Comparison of ENCODE assay signal across 18 mouse cellular contexts in genomic region chr4:45457543-45457942, GRCm38 (mm10).
"Had no signal": no experiment of that assay in that cellular context is flagged by ENCODE, and none has a peak within 500 bp of the region (broad histone marks: within the 10 kb centered on the region; RNA-seq: fewer than 3 reads in every experiment).

No protein-coding gene starts in this region.

- H3K9ac ChIP-seq: limb, embryonic 13.5 days; liver, embryonic 13.5 days; lung, embryonic 14.5 days; midbrain, embryonic 12.5 days; midbrain, embryonic 15.5 days; neural tube, embryonic 13.5 days had no signal

- H3K4me3 ChIP-seq: layer of hippocampus, adult 2 months; limb, embryonic 10.5 days; limb, embryonic 13.5 days; liver, embryonic 13.5 days; midbrain, embryonic 12.5 days; midbrain, embryonic 15.5 days; neural tube, embryonic 13.5 days had no signal

- ATAC-seq: lung, postnatal 0 days; midbrain, embryonic 15.5 days had no signal

- DNase-seq: kidney, adult 9 months; layer of hippocampus, adult 9-11 months; liver; liver, embryonic 13.5 days; lung, embryonic 14.5 days; retina, postnatal 1 day; right cerebral cortex, postnatal 25 days; thymus, adult 2 months; thymus, postnatal 14 days; thymus, postnatal 4 days had no signal

- H3K36me3 ChIP-seq: midbrain, embryonic 12.5 days; midbrain, embryonic 15.5 days; neural tube, embryonic 13.5 days had no signal

- H3K9me3 ChIP-seq: limb, embryonic 10.5 days; limb, embryonic 13.5 days; liver, embryonic 13.5 days; midbrain, embryonic 12.5 days; midbrain, embryonic 15.5 days; neural tube, embryonic 13.5 days had no signal

- H3K27me3 ChIP-seq: liver, embryonic 13.5 days; midbrain, embryonic 15.5 days; neural tube, embryonic 13.5 days had no signal

- H3K4me2 ChIP-seq: limb, embryonic 13.5 days; liver, embryonic 13.5 days; lung, embryonic 14.5 days; midbrain, embryonic 12.5 days; midbrain, embryonic 15.5 days; neural tube, embryonic 13.5 days had no signal

- H3K27ac ChIP-seq: layer of hippocampus, adult 2 months; limb, embryonic 13.5 days; liver, embryonic 13.5 days; macrophage; midbrain, embryonic 12.5 days; midbrain, embryonic 15.5 days; neural tube, embryonic 13.5 days had no signal
